Mouse (Mus musculus) left cerebral cortex, postnatal 4 days (tissue): Measurements from ENCODE around the gene Ahcyl2. TPM values are rescaled to one million over a fixed set of nuclear protein-coding genes. Genes with fewer than 3 reads are reported as not detected.
A peak's percentile ranks its signal among the peaks of the same experiment; 100 is the strongest.

Source experiments
- DNase-seq: peaks from one replicate; pipeline ENCODE4 v3.0.0-alpha.2; 2022
- intact Hi-C: fragments of 180-260 bp; cut with DNase I; formaldehyde crosslinking; loops from one replicate; pipeline ENCODE4 v1.15.1; 2025
- total RNA-seq, 2 experiments: library from RNA; stranded (reverse); gene quantifications; 2 replicates each; pipeline ENCODE4 v1.2.3; 2021

Gene Ahcyl2
- total RNA-seq, 2 experiments from 2014 or later, result 51.3 to 54.1 TPM

GRCm38 (mm10) chr6:29847643-29848166 lies 79.9 kb downstream of the Ahcyl2 start:
- DNase-seq, result no peak
- intact Hi-C loops, result no loop called here

GRCm38 (mm10) chr6:29848808-29849207 lies 81.0 kb downstream of the Ahcyl2 start:
- DNase-seq, result no peak
- intact Hi-C loops, result no loop called here

GRCm38 (mm10) chr6:29850096-29850495 lies 82.3 kb downstream of the Ahcyl2 start:
- no peak for DNase-seq
- intact Hi-C loops, result loop anchor here (10.0 kb wide), 1 partner anchor 235 kb away; no protein-coding TSS in a partner anchor

GRCm38 (mm10) chr6:29850747-29851146 lies 82.9 kb downstream of the Ahcyl2 start:
- intact Hi-C loops, result loop anchor here (10.0 kb wide), 1 partner anchor 234 kb away; no protein-coding TSS in a partner anchor

GRCm38 (mm10) chr6:29851873-29852272 lies 84.1 kb downstream of the Ahcyl2 start:
- intact Hi-C loops, result loop anchor here (10.0 kb wide), 1 partner anchor 233 kb away; no protein-coding TSS in a partner anchor
- no peak for DNase-seq

More at GRCm38 (mm10) chr6:29850747-29851146, 82.9 kb downstream of the Ahcyl2 start:
- DNase-seq, result no peak

GRCm38 (mm10) chr6:29853213-29853899 lies 85.5 kb downstream of the Ahcyl2 start:
- intact Hi-C loops, result loop anchor here (10.0 kb wide), 1 partner anchor 231 kb away; no protein-coding TSS in a partner anchor
- peak; percentile 77 for DNase-seq

GRCm38 (mm10) chr6:29853900-29854390 lies 86.1 kb downstream of the Ahcyl2 start:
- intact Hi-C loops, result loop anchor here (10.0 kb wide), 1 partner anchor 231 kb away; no protein-coding TSS in a partner anchor
- no peak for DNase-seq

- no peak for DNase-seq
- intact Hi-C loops, result loop anchor here (10.0 kb wide), 1 partner anchor 226 kb away; no protein-coding TSS in a partner anchor
Measured at GRCm38 (mm10) chr6:29858619-29859018, 90.8 kb downstream of the Ahcyl2 start.

- intact Hi-C loops, result loop anchor here (10.0 kb wide), 1 partner anchor 225 kb away; no protein-coding TSS in a partner anchor
- no peak for DNase-seq
Measured at GRCm38 (mm10) chr6:29859344-29859743, 91.5 kb downstream of the Ahcyl2 start.

- DNase-seq, result no peak
- intact Hi-C loops, result no loop called here
Measured at GRCm38 (mm10) chr6:29860238-29860637, 92.4 kb downstream of the Ahcyl2 start.

GRCm38 (mm10) chr6:29864926-29865325 lies 97.1 kb downstream of the Ahcyl2 start:
- no peak for DNase-seq
- intact Hi-C loops, result no loop called here

GRCm38 (mm10) chr6:29866935-29867724 lies 99.3 kb downstream of the Ahcyl2 start:
- intact Hi-C loops, result no loop called here
- DNase-seq, result no peak

- intact Hi-C loops, result no loop called here
- DNase-seq, result no peak
Measured at GRCm38 (mm10) chr6:29868341-29868895, 100.6 kb downstream of the Ahcyl2 start.

- no peak for DNase-seq
- intact Hi-C loops, result no loop called here
Measured at GRCm38 (mm10) chr6:29873654-29874053, 105.8 kb downstream of the Ahcyl2 start.

GRCm38 (mm10) chr6:29875576-29875975 lies 107.8 kb downstream of the Ahcyl2 start:
- intact Hi-C loops, result no loop called here
- DNase-seq, result no peak

- no peak for DNase-seq
- intact Hi-C loops, result no loop called here
Measured at GRCm38 (mm10) chr6:29876782-29877181, 109.0 kb downstream of the Ahcyl2 start.

- intact Hi-C loops, result no loop called here
- no peak for DNase-seq
Measured at GRCm38 (mm10) chr6:29879579-29879978, 111.8 kb downstream of the Ahcyl2 start.

GRCm38 (mm10) chr6:29880796-29881195 lies 113.0 kb downstream of the Ahcyl2 start:
- no peak for DNase-seq
- intact Hi-C loops, result no loop called here

GRCm38 (mm10) chr6:29881936-29882335 lies 114.1 kb downstream of the Ahcyl2 start:
- DNase-seq, result no peak
- intact Hi-C loops, result no loop called here

GRCm38 (mm10) chr6:29882870-29883269 lies 115.1 kb downstream of the Ahcyl2 start:
- intact Hi-C loops, result no loop called here

GRCm38 (mm10) chr6:29891151-29891550 lies 123.3 kb downstream of the Ahcyl2 start:
- no peak for DNase-seq
- intact Hi-C loops, result no loop called here

More at GRCm38 (mm10) chr6:29882870-29883269, 115.1 kb downstream of the Ahcyl2 start:
- no peak for DNase-seq
